Mouse (Mus musculus) testis, adult 2 months (tissue): ENCODE results near the gene Gm11127. TPM values are rescaled to one million over a fixed set of nuclear protein-coding genes. Genes with fewer than 3 reads are reported as not detected.

Experiments used
- H3K27ac ChIP-seq: fragments of 200-500 bp; 2 replicates; pipeline ENCODE4 v1.5.1; 2012; ENCODE audit warnings: low read depth, low read length; ENCODE audit not compliant: control insufficient read depth, insufficient read depth
- H3K27me3 ChIP-seq: fragments of 200-500 bp; 2 replicates; pipeline ENCODE4 v1.6.1; 2012; ENCODE audit warnings: mild to moderate bottlenecking, low read length, moderate library complexity; ENCODE audit not compliant: control insufficient read depth, insufficient read depth
- H3K36me3 ChIP-seq: fragments of 200-500 bp; 2 replicates; pipeline ENCODE4 v1.6.1; 2012; ENCODE audit warnings: mild to moderate bottlenecking, low read length; ENCODE audit not compliant: control insufficient read depth, insufficient read depth
- H3K4me1 ChIP-seq: fragments of 200-500 bp; 2 replicates; pipeline ENCODE4 v1.6.1; 2012; ENCODE audit warnings: low read length; ENCODE audit not compliant: control insufficient read depth, insufficient read depth
- H3K4me3 ChIP-seq: fragments of 200-500 bp; 2 replicates; pipeline ENCODE4 v1.5.1; 2012; ENCODE audit warnings: low read depth, mild to moderate bottlenecking, low read length, moderate library complexity, mixed read lengths; ENCODE audit not compliant: control insufficient read depth
- CTCF ChIP-seq: fragments of 200-500 bp; IDR thresholded peaks from 2 replicates; pipeline ENCODE4 v1.5.1; 2012; ENCODE audit warnings: low read depth, mild to moderate bottlenecking, inconsistent platforms, low read length, moderate library complexity; ENCODE audit not compliant: control insufficient read depth, insufficient read depth, insufficient replicate concordance
- POLR2A ChIP-seq: fragments of 200-500 bp; IDR thresholded peaks from 2 replicates; pipeline ENCODE4 v1.6.1; 2012; ENCODE audit warnings: low read depth, mild to moderate bottlenecking, inconsistent platforms, low read length, moderate library complexity; ENCODE audit not compliant: control insufficient read depth
- polyA plus RNA-seq: library from polyadenylated mRNA; depleted of rRNA; stranded (reverse); fragments of >200 nt; gene quantifications from 2 replicates; pipeline ENCODE4 v1.2.3, GENCODE M21; 2012; rRNA removed

Gm11127 gene
- polyA plus RNA-seq, 1 experiment: 0.22 TPM

DNA sequence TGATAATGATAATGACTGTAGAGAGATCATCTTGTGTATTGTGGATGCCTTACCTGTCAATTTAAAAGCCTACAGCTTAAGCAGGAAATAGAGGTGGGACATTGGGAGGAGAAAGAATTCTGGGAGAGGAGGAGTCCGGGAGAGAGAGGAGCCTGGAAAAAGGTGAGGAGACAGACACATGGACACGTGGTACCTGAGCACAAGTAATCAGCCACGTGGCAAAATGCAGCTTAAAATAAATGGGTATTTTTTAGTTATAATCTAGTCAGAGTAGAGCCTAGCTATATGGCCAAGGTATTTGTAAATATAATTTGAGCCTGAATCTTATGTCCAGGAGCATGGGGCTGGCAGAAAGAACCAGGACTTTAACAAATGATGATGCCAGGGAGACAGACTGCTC, 38.7 kb downstream of the Gm11127 start:
- Histone ChIP-seq H3K4me1 (0 out of 2 replicates have a peak, but pooled peaks cover 2% of the 10 kb centered on the region), H3K27ac (no peak overlapping the region), H3K27me3 (no peaks in the 10 kb centered on the region), H3K36me3 (no peaks in the 10 kb centered on the region), H3K4me3 (no peak overlapping the region)
- TF ChIP-seq CTCF (no peak), POLR2A (no peak)

GRCm38 (mm10) chr17:36018979-36019378, 39.2 kb downstream of the Gm11127 start:
- TF ChIP-seq CTCF: no peak
- TF ChIP-seq POLR2A: no peak
- Histone ChIP-seq H3K4me3 (no peak overlapping the region), H3K4me1 (0 out of 2 replicates have a peak, but pooled peaks cover 2% of the 10 kb centered on the region), H3K27ac (no peak overlapping the region), H3K36me3 (no peaks in the 10 kb centered on the region), H3K27me3 (no peaks in the 10 kb centered on the region)

- no peak for TF ChIP-seq CTCF
- TF ChIP-seq POLR2A: no peak
- Histone ChIP-seq H3K27me3 (no peaks in the 10 kb centered on the region), H3K4me3 (no peak overlapping the region), H3K36me3 (no peaks in the 10 kb centered on the region), H3K27ac (no peak overlapping the region), H3K4me1 (0 out of 2 replicates have a peak, but pooled peaks cover 2% of the 10 kb centered on the region)
These were observed 41.1 kb downstream of the Gm11127 start for GRCm38 (mm10) chr17:36017046-36017445.

DNA sequence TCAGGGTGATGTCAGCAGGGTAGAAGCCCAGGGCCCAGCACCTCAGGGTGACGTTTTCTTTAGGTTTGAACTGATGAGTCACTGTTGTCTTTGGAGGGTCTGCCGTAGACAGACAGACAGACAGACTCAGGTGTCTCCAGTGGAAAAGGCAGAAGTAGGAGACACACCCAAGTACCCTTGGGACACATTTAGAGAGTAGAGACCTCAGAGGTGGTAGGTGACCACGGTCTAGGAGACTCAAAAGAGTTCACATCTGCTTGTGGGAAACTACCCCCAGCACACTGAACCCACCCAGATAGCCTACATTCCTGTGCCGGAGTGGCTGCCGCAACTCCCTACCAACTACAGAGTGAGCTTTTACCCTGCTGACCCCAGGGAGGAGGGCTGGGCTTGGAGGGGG, 43.2 kb downstream of the Gm11127 start:
- no peak for TF ChIP-seq POLR2A
- TF ChIP-seq CTCF: no peak
- no peak overlapping the region for H3K4me3 ChIP-seq
- H3K36me3 ChIP-seq: no peaks in the 10 kb centered on the region

More for the DNA sequence above, 43.2 kb downstream of the Gm11127 start:
- H3K4me1 ChIP-seq: no peaks in the 10 kb centered on the region
- no peaks in the 10 kb centered on the region for H3K27me3 ChIP-seq
- no peak overlapping the region for H3K27ac ChIP-seq

Other genes with a start within 250 kb of the Gm11127 start
- 1.4 TPM in 2 replicates for gene Ier3, start 236.7 kb downstream of the Gm11127 start, polyA plus RNA-seq
- gene Flot1, start 235.1 kb downstream of the Gm11127 start, polyA plus RNA-seq: 13.7 and 14.1 TPM in 2 replicates
- 54.0 and 59.4 TPM in 2 replicates for gene Tubb5, start 220.1 kb downstream of the Gm11127 start, polyA plus RNA-seq
- 73.7 and 81.1 TPM in 2 replicates for gene Mdc1, start 216.9 kb downstream of the Gm11127 start, polyA plus RNA-seq
- 179 and 201 TPM in 2 replicates for gene Nrm, start 197.1 kb downstream of the Gm11127 start, polyA plus RNA-seq
- 34.1 and 36.8 TPM in 2 replicates for gene Ppp1r18, start 192.8 kb downstream of the Gm11127 start, polyA plus RNA-seq
- 81.3 and 89.0 TPM in 2 replicates for gene Dhx16, start 178.6 kb downstream of the Gm11127 start, polyA plus RNA-seq
- 144 and 172 TPM in 2 replicates for gene 2310061I04Rik, start 160.9 kb downstream of the Gm11127 start, polyA plus RNA-seq
- gene Atat1, start 148.3 kb downstream of the Gm11127 start, polyA plus RNA-seq: 158 and 171 TPM in 2 replicates
- gene Mrps18b, start 142.0 kb downstream of the Gm11127 start, polyA plus RNA-seq: 81.8 and 83.3 TPM in 2 replicates
- gene Ppp1r10, start 141.9 kb downstream of the Gm11127 start, polyA plus RNA-seq: 100 and 104 TPM in 2 replicates
- gene Abcf1, start 88.6 kb downstream of the Gm11127 start, polyA plus RNA-seq: 122 and 129 TPM in 2 replicates
- 109 and 114 TPM in 2 replicates for gene Gnl1, start 78.5 kb downstream of the Gm11127 start, polyA plus RNA-seq
- 35.7 and 38.2 TPM in 2 replicates for gene Prr3, start 78.1 kb downstream of the Gm11127 start, polyA plus RNA-seq
- gene H2-T24, start 37.8 kb downstream of the Gm11127 start, polyA plus RNA-seq: 0.07 and 0.17 TPM in 2 replicates
- 2.8 and 4.7 TPM in 2 replicates for gene H2-T23, start 25.5 kb downstream of the Gm11127 start, polyA plus RNA-seq
- gene H2-T22, start 15.6 kb downstream of the Gm11127 start, polyA plus RNA-seq: 1.6 and 2.1 TPM in 2 replicates
- not detected in 2 replicates for gene Gm6034, start 15.4 kb downstream of the Gm11127 start, polyA plus RNA-seq
- not detected in 2 replicates for gene Gm19684, start 63.3 kb upstream of the Gm11127 start, polyA plus RNA-seq
- not detected in 2 replicates for gene Gm7030, start 71.1 kb upstream of the Gm11127 start, polyA plus RNA-seq
- gene Gm8909, start 110.2 kb upstream of the Gm11127 start, polyA plus RNA-seq: 0.21 TPM in 1 of 2 replicates, not detected in the other
- 0.05 TPM in 1 of 2 replicates, not detected in the other for gene H2-T3, start 131.9 kb upstream of the Gm11127 start, polyA plus RNA-seq
- gene Rpp21, start 199.7 kb upstream of the Gm11127 start, polyA plus RNA-seq: 82.5 and 90.8 TPM in 2 replicates
- gene Trim39, start 213.9 kb upstream of the Gm11127 start, polyA plus RNA-seq: 44.3 and 45.4 TPM in 2 replicates
- gene H2-M10.2, start 228.1 kb upstream of the Gm11127 start, polyA plus RNA-seq: 0.12 TPM in 1 of 2 replicates, not detected in the other